Mouse (Mus musculus): ENCODE measurements around the gene Hist2h2ac.
"Not testable (repeated sequence)": the region's sequence is repeated elsewhere in the genome, so short reads cannot be mapped to it uniquely, and the experiment has no call there.

- not testable (repeated sequence) for TF ChIP-seq CTCF (IDR thresholded peaks at IDR 0.05; ENCODE audit: control insufficient read depth, insufficient read depth, insufficient replicate concordance, low read depth, low read length); POLR2A (IDR thresholded peaks at IDR 0.05; ENCODE audit: control insufficient read depth, low read depth, low read length)
Measured at GRCm38 (mm10) chr3:96246427-96246856, 25.8 kb upstream of the Hist2h2ac start, which contains the start of gene Hist2h3c1.
